Mouse (Mus musculus): Measurements from ENCODE around the gene 4930402H24Rik.

The 4930402H24Rik gene

DNA sequence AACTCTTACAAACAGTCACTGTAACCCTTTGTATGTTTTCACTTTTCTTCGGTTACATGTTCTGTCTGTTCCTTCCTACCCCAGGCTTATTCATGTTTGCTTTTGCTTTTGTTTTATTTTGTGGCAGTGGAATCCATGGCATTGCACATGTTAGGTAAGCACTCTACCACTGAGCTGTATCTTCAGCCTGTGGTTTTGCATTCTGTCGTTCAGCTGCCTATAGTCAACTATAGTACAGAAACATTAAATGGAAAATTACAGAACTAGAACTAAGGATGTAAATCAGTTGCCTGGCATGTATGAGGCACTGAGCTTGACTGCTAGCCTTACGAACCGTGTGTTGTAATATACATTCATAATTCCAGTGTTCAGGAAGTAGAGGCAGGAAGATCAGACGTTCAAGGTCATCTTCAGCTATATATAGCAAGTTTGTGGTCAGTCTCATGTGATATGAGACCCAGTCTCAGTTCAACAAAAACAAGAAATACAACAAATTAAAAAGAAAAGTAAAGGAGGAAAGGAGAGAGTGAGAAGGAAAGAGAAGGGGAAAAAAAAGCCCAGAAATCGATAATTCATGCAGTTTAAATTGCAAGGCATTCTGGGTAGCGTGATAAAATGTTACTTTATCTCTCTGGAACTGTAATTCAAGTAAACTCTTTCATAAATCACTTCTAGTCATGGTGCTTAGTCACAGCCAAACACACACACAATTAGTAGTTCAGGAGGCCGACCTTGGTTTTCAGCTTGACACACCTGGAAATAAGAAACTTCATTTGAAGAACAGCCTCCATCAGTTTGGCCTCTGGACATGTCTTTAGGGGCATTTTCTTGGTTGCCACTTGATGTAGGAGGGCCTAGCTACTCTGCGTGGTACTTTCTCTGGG is 54.6 kb downstream of the 4930402H24Rik start:
- 85% methylated on average over 9 of the region's 9 CpGs for WGBS

DNA sequence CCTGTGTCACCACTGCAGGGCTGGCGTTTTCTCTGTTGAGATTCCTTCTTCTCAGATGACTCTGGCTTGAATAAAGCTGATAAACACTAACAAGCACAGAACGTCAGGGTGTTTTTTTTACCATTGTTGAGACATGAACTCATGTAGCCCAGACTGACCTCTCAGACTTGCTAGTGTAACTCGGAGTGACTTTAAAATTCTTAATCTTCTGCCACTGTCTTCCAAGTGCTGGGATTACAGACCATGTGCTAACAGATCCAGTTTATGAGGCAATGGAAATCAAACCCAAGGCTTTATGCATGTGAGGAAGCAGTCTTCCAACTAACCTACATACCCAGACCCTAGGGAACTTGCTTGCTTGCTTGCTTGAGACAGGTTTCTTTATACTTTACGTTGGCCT is 56.5 kb downstream of the 4930402H24Rik start:
- WGBS = 87% methylated on average over 4 of the region's 4 CpGs

DNA sequence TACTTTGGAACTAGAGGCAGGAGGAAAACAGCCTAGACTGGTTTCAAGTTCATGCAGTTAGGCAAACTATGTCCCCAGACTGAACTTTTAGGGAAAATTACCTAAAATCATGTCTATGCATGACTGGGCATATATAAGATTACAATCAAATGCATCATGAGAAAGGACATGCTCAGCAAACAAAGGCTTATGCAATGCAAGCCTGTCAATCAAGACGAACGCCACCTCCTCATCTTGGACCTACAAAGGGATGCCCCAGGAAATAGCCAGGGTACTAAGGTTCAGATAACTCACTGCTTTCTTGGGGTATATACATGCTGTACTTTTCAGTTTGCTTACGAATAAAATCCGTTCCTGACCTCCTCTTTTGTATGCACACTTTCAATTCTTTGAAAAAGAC is 57.9 kb downstream of the 4930402H24Rik start:
- 89% methylated on average over 4 of the region's 4 CpGs for WGBS

DNA sequence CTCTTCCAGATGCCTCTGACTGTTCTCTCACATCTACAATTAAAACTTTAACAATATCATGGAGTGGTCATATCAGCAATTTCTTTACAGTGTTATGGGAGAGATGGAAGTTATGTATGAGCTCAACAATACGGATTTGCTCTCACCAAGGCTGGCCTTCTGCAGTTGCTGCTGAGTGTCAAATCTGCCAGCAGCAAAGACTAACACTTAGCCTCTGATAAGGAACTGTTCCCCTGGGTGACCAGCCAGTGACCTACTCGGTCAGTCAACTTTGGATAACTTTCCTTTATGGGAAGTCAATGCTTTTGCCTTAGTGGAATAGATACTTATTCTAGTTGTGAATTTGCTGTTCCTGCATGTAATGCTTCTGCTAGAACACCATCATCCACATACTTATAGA is 62.6 kb downstream of the 4930402H24Rik start:
- WGBS = 84% methylated on average over 2 of the region's 2 CpGs

DNA sequence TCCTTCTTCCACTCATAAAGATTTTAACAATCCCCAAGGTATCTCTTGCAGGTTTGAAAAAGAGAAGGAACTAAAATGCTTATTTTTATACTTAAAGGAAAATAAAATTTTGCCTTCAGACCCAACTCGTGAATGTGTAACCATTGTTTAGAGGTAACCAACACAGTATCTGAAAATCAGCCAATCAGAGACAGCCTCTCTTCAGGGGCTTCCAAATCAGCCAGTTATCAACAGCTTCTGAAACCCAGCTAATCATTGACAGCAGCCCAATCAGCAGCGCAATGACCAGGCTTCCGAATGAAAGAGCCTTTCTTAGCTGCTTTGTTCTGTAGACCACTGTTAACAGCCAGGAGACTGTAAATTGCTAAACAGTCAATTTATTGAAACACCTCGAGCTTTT is 65.4 kb downstream of the 4930402H24Rik start:
- 10% methylated on average over 4 of the region's 4 CpGs for WGBS

DNA sequence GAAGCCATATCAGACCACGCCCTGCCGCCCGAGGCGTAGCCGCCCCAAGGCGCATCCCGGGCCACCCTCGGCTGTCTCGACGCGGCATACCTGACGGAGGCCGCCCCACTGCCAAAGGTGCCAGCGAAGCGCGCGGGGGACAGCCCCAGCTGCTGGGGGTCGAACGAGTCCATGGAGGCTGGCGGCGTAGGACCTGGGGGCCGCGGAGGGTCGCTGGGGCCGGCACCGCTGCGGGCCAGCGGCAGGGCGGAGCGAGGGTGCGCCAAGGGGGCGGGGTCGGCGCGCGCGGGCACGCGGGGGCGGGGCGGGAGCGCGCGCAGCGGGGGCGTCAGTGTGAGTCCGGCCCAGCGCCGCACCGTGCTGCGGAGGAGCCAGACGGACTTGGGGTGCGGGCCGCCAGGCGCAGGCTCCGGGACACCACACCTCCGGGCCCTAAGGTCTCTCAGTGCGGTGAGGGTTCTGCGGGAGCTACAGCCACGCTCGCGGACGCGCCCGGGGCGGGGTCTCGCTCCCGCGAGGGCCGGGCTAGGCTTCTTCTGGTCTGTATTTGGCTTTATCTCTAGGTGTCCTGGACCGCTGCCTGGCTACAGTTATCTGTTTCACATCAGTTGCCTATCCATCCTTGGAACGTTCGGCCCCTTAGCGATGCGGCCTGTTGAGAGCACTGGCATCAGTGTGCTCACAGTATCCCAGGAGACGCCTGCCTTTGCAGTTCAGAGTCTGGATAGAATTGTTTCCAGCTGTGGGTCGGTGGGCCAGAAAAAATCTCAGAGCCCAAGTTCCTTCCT is 66.1 kb downstream of the 4930402H24Rik start:
- WGBS = under 1% methylated on average over 73 of the region's 77 CpGs

DNA sequence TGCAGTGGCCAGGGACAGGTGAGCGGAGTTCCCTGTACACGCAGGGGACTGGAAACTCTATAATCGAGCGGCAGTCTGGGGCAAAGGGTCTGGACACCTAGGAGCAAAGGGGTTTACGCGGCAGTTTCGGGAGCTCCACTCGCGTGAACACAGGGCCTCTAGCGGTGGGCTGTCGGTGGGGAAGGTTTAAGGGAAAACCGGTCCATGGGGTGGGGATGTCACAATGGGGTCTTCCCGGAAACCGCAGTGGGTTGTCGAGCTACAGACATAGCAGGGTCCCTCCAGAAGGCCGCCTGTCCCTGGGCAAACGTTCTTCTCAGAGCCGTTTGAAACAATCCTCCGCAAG is 66.7 kb downstream of the 4930402H24Rik start:
- WGBS = under 1% methylated on average over 19 of the region's 19 CpGs

DNA sequence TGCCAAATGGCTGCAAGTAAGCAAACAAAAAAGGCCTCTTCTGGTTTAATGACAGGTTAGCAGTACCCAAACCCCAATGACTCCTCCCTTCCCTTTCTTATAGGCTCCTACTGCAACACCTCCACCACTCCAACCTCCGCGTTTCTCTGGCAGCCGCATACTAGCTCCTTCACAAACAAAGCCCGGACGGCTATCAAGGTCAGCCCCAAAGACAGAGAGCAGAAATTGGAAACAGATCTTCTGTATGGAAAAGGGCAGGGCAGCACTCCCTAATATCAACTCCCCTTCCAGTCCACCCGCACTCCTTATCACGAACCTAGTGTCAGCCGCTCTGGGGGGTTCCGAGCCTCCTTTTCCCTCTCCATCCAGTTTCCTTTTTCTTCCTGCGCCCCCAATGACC is 67.1 kb downstream of the 4930402H24Rik start:
- under 1% methylated on average over 10 of the region's 10 CpGs for WGBS

DNA sequence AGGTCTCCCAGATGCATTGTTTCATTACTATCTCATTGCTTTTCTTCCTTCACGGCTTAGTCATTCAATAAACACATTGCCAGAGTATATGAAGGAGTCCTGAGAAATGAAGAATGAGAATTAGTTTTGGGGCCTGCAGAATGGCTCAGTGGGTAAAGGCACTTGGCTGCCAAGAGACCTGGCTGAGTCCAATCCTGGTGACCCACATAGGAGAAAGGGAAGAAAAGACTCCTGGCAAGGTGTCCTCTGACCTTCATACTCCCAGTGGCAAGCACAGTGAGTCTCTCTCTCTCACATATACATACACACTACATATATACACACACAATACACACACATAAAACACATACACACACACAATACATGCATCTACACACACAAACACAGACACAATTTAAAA is 68.1 kb downstream of the 4930402H24Rik start:
- 23% methylated on average over 1 of the region's 1 CpGs for WGBS

DNA sequence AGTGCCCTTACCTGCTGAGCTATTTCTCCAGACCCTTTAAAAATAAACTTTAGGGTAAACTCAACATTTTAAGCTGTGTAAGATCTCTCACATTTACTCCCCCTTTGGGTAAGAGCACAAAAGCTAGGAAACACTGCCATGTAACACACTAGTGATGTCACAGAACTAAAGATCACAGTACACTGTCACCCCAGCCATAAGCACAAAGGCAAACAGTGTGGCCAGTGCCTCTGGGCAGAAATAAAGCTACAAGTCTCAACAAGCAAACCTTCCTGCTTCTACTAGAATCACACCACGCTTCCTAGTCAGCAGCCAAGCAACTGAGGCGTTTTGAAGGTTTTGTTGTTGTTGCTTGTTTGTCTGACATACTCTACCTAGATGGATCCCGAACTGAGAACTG is 72.5 kb downstream of the 4930402H24Rik start:
- 60% methylated on average over 3 of the region's 3 CpGs for WGBS

DNA sequence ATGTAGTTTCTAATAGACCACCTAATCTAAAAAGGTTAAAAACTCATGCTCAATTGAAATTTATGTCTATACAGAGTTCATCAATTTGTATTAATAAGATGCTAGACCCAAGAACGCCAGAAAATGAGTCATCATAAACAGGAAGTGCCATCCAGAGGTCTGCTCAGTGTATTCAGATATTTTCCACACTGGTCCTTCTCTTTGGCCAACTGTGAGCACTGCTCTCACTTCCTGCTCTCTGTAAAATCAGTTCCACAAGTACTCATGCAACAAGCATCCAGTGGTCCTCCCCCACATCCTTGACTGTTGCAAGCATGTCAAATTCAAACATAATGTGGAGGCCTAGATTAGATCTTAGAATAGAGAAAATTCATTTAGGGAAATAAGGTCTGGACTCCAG is 73.6 kb downstream of the 4930402H24Rik start:
- 46% methylated on average over 1 of the region's 1 CpGs for WGBS

DNA sequence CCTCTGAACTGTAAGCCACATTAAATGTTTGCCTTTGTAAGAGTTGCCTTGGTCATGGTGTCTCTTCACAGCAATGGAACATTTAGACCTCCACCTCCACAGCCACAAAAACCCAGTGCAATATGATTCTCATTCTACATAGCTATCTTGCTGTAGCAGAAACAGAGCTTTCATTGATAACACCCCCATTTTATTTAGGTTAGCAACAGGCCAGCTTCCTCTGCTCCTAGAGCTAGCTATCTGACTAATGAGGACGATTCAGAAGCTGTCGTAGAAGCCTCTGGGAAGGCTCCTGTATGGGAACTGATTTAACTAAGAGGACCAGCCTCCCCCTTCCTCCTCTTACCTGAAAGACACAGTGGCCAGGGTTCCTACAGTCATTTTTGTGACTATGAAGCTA is 74.2 kb downstream of the 4930402H24Rik start:
- WGBS = 48% methylated on average over 2 of the region's 2 CpGs

DNA sequence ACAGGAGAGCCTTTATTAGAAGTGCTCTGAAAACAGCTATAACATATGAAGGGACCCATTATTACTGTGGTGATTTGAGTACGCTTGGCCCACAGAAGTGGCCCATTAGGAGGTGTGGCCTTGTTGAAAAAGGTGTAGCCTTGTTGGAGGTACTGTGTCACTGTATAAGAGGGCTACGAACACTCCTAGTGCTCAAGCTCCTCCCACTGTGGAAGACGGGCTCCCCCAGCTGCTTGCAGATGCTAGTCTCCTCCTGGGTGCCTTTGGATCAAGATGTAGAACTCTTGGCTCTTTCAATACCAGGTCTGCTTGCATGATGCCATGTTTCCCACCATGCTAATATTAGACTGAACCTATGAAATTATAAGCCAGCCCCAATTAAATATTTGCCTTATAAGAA is 76.0 kb downstream of the 4930402H24Rik start:
- WGBS = 86% methylated on average over 3 of the region's 3 CpGs

DNA sequence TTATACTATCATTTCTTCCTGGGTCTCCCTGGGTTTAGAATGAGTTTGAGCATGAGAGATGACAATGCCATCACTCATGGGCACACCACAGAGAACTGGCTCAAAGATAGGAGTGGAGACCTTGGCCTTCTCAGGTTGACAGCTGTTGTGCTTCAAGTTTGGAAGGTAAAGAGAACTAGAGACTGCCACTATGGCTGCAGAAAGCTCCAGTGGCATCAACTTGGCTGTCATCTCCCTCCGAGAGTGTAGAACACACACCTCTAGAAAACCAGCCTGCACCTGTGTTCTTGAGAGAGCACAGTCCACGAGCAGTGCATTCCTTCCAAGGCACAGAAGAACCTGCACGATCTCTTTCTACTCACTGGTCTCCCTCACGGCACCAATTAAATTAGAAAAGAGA is 76.7 kb downstream of the 4930402H24Rik start:
- 86% methylated on average over 4 of the region's 4 CpGs for WGBS

DNA sequence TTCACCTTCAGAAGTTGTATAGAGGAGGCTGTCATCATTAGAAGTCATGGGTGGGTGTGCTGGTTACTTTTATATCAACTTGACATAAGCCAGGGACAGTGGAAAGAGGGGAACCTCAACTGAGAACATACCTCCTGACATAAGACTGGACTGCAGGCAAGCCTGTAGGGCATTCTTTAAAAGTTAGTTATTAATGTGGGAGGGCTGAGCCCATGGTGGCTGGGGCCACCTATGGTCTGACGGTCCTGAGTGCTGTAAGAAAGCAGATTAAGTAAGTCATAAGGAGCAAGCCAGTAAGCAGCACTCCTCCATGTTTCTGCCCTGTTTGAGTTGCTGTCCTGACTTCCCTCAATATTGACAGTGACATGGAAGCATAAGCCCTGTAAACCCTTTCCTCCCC is 77.5 kb downstream of the 4930402H24Rik start:
- WGBS = 92% methylated on average over 1 of the region's 1 CpGs

DNA sequence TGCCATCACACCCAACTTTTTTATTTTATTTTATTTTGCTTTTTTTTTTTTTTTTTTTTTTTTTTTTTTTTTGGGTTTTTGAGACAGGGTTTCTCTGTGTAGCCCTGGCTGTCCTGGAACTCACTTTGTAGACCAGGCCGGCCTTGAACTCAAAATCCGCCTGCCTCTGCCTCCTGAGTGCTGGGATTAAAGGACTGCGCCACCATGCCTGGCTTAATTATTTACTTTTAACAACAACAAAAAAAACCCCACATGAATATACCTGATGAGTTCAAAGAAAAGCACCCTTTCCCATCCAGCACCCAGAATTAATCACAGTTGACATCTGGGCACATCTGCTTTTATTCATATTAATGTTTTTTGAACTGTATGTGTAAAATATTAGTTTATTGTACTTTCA is 78.1 kb downstream of the 4930402H24Rik start:
- WGBS = 94% methylated on average over 3 of the region's 3 CpGs

DNA sequence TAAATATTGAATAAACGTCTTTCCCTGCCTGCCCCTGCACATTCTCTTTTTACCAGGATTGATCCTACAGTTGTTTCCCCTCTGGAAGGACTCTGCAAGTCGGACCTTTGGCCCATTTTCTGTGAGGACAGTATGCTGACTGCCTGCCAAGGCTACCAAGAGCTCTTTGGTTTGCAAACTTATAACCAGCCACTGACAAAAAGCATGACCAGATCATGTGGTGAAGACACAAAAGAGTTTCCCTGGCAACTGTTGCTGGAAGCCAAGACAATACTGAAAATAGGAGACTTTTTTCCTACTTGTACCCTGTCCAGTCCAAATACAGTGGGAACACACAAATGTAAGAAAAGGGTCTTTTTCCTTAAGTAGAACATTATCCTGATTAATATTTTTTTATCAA is 78.8 kb downstream of the 4930402H24Rik start:
- WGBS = 19% methylated on average over 2 of the region's 2 CpGs

DNA sequence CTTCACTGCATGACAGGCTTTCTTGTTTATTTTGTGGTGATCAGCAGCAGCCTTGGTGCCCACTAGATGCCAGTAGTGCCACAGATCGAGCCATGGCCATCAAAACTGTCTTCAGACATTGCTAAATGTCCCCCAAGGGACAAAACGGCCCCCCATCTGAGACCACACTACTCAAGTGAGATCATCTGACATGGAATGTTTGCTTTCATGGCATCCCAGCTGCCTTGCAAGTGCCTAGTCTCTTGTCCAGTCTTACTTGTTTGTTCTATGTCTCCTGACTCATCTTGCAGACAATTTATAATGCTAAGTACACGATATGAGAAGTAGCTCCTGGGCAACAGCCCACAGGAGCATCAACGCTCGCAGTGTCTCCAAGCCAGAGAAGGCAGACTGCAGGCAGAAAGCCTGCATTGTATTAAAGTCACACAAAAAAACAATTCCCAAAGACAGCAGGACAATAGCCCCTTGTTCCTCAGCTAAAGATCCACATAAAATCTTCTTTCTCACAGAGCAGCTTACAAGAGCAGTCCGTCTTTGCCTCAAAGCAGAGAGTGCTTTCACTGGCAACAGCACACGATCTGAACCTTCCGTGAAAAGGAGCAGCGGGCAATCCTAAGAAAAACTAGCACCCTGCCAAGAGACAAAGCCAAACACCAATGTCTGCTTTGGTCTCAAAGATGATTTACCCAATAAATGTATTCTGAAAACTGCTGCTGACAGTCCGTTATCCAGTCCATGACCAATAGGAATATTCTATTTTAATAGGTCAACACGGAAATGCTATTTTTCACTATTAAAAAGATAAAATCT is 87.2 kb downstream of the 4930402H24Rik start:
- 31% methylated on average over 11 of the region's 11 CpGs for WGBS

DNA sequence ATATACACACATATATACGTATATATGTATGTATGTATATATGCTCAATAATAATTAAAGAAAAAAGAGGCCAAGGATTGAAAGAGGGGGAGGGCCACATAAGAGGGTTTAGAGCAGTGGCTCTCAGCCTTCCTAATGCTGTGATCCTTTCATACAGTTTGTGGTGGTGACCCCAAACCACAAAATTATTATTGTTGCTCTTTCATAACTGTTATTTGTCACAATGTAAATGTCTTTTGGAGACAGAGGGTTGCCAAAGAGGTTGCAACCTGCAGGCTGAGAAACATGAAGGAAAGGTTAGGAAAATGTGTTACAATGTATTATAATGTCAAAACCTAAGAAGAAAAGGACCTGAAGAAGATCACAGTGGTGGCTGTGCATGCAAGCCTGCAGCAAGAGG is 88.3 kb downstream of the 4930402H24Rik start:
- WGBS = 71% methylated on average over 1 of the region's 1 CpGs

DNA sequence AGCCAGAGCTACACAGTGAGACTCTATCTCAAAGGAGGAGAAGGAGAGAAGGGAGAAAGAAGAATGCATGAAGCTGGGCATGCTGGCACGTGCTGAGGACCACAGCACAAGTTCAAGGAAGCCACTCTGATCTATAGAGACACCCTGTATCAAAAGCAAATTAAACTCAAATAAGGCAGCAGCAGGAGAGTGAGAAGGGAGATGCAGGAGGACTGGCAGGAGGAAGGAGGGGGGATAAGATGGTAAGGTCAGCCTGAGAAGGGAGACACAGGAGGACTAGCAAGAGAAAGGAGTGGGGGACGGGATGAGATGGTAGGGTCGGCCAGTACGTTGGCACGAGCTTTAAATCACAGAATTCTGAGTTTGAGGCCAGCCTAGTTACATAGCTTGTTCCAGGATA is 90.0 kb downstream of the 4930402H24Rik start:
- WGBS = 89% methylated on average over 5 of the region's 5 CpGs

DNA sequence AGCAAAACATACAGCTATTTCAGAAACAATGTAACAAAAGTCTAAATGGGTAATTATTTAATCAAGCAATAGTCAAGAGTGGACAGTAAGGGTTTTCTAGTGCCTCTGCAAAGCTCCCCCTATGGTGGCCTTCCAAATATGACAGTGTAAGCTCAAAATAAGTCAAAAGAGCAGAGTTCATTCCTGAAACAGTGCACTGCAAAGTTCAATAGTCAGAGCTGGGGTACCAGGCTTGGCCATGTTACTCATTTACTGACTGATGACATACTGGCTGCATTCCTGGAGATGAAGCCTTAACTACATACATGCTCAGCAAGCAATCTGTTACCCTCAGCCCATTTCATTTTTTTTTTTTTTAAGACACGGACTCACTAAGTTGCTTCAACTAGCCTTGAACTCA is 91.7 kb downstream of the 4930402H24Rik start:
- 69% methylated on average over 1 of the region's 1 CpGs for WGBS

DNA sequence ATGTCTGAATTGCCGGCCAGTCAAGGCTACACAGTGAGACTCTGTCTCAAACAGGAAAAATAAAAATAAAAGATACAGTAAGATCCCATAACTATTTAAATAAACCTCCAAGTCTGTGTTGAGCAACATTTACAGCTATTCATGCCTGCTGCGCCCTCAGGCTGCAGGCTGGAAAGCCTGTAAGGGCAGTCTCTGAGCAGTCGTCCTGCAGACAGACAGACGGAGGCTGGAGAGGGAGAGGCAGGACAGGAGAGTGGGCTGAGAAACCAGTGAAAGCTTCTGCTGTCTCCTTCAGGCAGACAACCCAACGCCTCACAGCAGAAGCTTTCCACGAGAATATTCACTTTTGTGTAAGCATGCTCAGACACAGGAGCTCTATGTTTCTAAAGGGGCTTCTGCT is 92.5 kb downstream of the 4930402H24Rik start:
- WGBS = 66% methylated on average over 6 of the region's 6 CpGs
